Mouse (Mus musculus) left cerebral cortex, adult 9 months (tissue): ENCODE measurements around the gene Abi3.
A peak's percentile ranks its signal among the peaks of the same experiment; 100 is the strongest.

ENCODE experiments used
- DNase-seq, 2 experiments: peaks; one replicate each; pipeline ENCODE4 v3.0.0; 2022; ENCODE audit warnings: low spot score in 2 of 2

The Abi3 gene

GRCm38 (mm10) chr11:95826317-95827167, 15.7 kb downstream of the Abi3 start:
- no peak for DNase-seq

- DNase-seq: no peak
Measured at GRCm38 (mm10) chr11:95825625-95826024, 16.7 kb downstream of the Abi3 start.

GRCm38 (mm10) chr11:95824877-95825243, 17.4 kb downstream of the Abi3 start:
- DNase-seq: peak in 1 of 2 experiments; percentile 55

GRCm38 (mm10) chr11:95824071-95824876, 18.0 kb downstream of the Abi3 start, which contains the start of gene Phospho1:
Phospho1 (plus strand) TSS chr11:95824499.
- DNase-seq: peak; percentile 58 to 83

- DNase-seq: no peak
Measured at GRCm38 (mm10) chr11:95822437-95822836, 19.8 kb downstream of the Abi3 start.

GRCm38 (mm10) chr11:95821511-95821910, 20.8 kb downstream of the Abi3 start:
- DNase-seq: no peak

GRCm38 (mm10) chr11:95819138-95819537, 23.1 kb downstream of the Abi3 start:
- no peak for DNase-seq

- no peak for DNase-seq
Measured at GRCm38 (mm10) chr11:95815412-95815811, 26.9 kb downstream of the Abi3 start.

GRCm38 (mm10) chr11:95814857-95815256, 27.4 kb downstream of the Abi3 start:
- DNase-seq: no peak

GRCm38 (mm10) chr11:95814101-95814500, 28.2 kb downstream of the Abi3 start:
- DNase-seq: no peak

- no peak for DNase-seq
Measured at GRCm38 (mm10) chr11:95812224-95812623, 30.1 kb downstream of the Abi3 start.

GRCm38 (mm10) chr11:95811741-95812140, 30.5 kb downstream of the Abi3 start:
- no peak for DNase-seq

- DNase-seq: no peak
Measured at GRCm38 (mm10) chr11:95810828-95811227, 31.4 kb downstream of the Abi3 start.

- DNase-seq: no peak
Measured at GRCm38 (mm10) chr11:95809603-95810002, 32.7 kb downstream of the Abi3 start.

- no peak for DNase-seq
Measured at GRCm38 (mm10) chr11:95808448-95809011, 33.7 kb downstream of the Abi3 start.

GRCm38 (mm10) chr11:95807884-95808283, 34.4 kb downstream of the Abi3 start:
- DNase-seq: no peak

- no peak for DNase-seq
Measured at GRCm38 (mm10) chr11:95805527-95805926, 36.7 kb downstream of the Abi3 start.

GRCm38 (mm10) chr11:95805010-95805409, 37.3 kb downstream of the Abi3 start:
- DNase-seq: no peak

- no peak for DNase-seq
Measured at GRCm38 (mm10) chr11:95795582-95795981, 46.7 kb downstream of the Abi3 start.

GRCm38 (mm10) chr11:95794201-95794600, 48.1 kb downstream of the Abi3 start:
- no peak for DNase-seq

- no peak for DNase-seq
Measured at GRCm38 (mm10) chr11:95792950-95793509, 49.2 kb downstream of the Abi3 start.

- peak; percentile 19 to 78 for DNase-seq
Measured at GRCm38 (mm10) chr11:95791787-95792186, 50.5 kb downstream of the Abi3 start.
